Mouse (Mus musculus) 3T3-L1 (cell line): ENCODE data around the gene Zbtb9.
"Not testable (repeated sequence)": the region's sequence is repeated elsewhere in the genome, so short reads cannot be mapped to it uniquely, and the experiment has no call there.

ENCODE experiments used
- DNase-seq: peaks from one replicate; pipeline ENCODE4 v3.0.0-alpha.2; 2015; ENCODE audit warnings: low read depth, low spot score

Gene Zbtb9

DNA sequence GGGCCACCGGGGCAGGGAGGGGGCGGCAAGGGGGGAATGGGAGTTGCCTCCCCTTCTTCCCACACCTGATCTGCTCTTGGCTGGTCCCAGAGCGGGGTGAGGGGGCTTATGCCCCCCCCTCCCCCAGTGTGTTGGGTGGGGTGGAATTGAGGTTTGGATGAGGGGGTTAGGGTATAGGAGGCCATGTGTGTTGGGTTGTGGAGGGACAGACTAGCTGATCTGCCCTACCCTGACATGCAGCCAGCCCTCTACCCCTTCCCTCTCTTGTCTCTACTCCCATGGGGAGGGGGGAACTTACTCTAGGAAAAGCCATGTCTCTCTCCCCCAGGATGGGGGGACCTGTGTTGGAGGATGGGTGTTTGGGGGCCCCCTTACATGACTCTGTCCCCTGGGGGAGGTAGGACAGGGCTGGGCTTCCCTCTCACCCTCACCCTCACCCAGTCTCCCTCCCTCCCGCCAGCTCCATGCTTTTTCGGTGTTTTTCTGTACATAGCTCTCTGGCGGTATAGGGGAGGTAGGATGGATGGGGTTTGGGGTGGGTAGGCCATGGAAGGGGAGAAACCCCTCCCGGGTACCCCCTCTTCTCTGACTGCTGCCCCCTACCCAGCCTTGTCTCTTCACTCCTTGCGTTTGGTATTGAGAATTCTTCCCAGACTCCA lies 1.6 kb upstream of the Zbtb9 start:
- DNase-seq = no peak

DNA sequence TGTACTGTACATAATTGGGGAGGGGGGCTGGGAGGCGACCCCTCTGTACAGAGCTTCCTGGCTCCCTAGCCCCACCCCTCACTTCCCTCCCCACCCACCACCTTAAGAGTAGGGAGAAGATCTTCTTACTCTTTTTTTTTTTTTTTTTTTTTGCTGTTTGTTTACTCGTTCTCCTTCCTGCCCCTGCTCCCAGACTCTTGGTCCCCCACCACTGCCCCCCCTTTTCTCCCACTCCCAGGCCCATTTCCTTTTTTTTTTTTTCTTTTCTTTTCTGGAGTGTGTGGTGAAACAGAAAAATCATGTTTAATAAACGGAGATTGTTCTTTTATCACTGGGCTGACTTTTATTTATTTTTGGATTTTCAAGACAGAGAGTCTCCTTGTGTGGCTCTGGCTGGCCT lies 860 bp upstream of the Zbtb9 start:
- DNase-seq = no peak

DNA sequence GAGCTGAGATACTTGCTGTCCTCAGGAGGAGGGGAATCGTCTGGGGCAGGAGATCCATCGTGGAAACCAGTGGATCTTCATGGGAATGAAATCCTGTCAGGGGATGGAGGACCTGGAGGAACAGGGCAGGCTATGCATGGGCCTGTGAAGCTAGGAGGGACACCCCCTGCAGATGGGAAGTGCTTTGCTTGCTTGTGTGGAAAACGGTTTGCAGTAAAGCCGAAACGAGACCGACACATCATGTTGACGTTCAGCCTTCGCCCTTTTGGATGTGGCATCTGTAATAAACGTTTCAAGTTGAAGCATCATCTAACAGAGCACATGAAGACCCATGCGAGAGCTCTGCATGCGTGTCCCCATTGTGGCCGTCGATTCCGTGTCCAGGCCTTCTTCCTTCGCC lies 1.6 kb downstream of the Zbtb9 start:
- no peak for DNase-seq

DNA sequence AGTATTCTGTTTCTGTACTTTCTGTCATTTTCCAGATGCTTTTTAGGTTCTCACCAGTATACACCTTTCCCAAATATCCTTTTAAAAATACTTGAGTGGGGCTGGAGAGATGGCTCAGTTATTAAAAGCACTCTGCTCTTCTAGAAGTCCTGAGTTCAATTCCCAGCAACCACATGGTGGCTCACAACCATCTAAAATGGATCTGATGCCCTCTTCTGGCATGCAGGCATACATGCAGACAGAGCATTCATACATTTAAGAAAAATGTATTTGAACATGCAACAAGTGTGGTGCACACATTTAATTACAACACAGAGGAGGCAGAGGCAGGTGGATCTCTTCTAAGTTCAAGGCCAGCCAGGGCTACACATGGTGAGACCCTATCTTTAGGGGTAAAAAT lies 2.4 kb downstream of the Zbtb9 start:
- DNase-seq = peak; percentile 50

DNA sequence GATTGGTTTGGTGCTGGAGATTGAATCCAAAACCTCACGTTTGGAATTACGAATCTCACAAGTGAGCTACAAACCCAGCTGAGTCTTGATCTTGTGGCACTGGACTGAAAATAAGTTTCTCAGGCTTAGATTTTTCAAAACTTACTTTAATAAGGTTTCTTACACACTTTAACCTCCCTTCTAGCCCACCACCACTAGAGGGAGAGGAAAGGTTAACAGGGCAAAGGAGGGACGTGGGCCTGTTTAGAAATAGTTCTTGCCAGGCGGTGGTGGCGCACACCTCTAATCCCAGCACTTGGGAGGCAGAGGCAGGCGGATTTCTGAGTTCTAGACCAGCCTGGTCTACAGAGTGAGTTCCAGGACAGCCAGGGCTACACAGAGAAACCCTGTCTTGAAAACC lies 4.4 kb downstream of the Zbtb9 start:
- DNase-seq = not testable (repeated sequence)

DNA sequence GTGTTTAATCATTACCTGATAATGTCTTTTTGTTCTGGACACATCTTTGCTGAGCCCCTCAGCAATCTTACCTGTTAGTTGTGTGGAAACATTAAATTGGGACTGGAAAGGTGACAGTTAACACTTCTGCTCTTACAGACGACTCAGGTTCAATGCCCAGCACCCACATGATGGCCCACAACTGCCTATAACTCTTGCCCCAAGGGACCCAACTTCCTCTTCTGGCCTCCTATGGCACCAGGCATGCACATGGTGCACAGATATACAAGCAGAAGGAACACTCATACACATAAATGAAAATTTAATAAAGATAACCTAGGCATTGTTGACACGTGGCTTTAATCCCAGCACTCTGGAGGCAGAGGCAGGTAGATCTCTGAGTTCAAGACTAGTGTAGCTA lies 6.5 kb downstream of the Zbtb9 start:
- no peak for DNase-seq

DNA sequence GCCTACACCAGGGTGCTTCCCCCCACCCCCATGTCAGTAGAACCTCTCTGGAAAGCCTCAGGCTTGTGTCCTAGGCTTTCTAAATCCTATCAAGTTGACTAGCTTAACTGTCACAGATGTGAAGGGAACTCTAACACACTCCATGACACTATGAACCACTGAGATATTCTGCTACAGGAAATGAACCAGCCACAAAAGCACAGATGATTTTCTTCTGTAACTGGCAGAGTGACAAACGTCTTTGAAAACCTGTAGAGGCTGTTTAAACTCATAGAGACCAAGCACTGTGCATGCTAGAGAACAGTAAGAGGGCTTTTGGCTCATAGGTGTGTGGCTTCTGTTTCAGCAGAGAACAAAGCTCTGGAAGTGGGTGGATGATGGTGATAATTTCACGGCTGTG lies 8.1 kb downstream of the Zbtb9 start:
- no peak for DNase-seq

DNA sequence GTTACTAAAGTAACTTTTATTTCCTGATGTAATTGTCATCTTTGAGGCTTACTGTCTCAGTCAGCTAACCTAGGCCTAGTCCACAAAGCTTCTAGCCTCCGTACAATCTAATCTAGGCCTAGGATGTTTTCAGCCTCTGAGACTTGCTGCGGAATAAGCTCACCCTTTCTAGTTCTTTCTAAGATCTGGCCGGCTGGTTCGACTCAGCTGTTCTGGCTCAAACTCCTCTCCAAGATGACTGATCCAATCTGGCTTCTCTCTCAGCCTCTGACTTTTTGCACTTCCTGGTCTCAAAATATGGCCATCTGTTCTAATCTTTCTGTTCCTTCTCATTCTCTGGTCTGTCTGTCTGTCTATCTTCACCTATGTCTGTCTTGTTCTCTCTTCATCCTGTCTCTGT lies 10.4 kb downstream of the Zbtb9 start:
- DNase-seq = no peak

DNA sequence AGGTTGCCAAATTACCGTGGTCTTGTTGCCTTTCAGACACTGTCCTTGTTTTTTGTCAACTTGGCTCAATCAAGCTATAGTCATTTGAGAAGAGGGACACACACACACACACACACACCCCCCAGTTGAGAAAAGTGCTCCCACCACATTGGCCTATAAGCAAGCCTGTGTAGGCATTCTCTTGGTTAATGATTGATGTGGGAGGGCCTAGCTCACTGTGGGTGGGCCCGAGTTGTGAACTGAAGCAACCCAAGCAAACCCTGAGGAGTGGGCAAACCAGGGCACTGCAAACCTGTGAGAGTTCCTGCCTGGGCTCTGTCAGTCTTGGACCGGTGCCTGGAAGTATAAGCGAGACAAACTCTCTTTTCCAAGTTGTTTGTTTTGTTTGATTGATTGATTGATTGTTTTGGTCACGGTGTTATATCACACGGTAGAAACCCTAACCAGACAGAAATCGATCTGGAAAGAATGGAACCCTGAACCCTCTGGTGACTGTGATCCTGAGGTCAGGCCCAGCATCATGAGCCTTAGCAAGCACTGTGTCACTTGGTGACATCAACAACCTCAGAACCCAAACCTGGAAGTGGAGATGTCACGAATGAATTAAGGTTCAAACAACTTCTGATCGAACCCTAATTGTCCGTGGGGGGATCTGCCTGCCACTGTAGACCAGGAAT lies 12.7 kb downstream of the Zbtb9 start:
- DNase-seq = no peak

DNA sequence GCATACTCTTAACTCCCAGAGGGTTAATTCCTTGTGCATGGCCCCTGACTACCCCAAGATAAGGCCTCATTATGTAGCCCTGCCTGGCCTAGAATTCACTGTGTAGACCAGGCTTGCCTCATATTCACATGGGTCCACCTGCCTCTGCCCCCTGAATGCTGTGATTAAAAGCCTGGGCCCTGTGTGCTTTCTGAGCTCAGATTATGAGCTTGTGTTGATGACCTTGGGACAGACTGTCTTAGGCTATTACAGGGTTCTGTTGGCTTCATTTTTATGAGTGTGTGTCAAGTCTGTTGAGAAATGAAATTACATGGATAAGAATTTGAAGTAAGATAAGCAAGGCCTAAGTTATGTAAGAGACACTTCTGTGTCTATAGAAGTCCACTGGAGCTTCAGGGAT lies 17.6 kb downstream of the Zbtb9 start:
- no peak for DNase-seq

DNA sequence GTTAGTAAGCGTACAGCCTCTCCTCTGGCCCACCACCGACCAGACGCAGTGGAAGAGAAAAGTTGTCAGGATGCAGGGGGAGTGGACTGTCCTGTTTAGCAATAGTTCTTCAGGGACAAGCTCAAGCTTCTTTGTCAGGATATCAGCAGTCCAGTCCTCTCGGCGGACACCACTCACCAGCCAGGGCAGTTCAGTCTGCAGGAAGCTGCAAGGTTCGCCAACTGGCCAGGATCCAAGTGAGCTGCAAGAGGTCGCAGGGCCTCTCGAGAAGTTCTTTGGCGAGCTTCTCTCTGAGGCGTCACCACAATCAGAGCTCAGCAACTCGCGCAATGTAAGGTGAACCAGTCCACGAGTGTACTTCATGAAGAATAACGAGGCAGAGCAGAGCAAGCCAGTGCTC lies 21.4 kb downstream of the Zbtb9 start:
- DNase-seq = no peak

DNA sequence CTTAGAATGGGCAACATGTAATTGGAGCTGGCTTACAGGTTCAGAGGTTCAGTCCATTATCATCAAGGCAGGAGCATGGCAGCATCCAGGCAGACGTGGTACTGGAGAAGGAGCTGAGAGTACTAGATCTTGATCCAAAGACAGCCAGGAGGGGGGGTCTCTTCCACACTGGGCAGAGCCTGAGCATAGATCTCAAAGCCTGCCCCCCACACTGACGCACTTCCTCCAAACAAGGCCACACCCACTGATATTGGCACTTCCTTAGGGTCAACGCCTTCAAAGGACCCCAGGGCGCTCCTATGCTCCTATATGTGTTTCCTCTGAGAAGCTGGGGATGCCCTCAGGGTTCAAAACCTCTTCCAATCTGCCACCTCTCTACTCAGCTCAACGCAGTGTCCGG lies 22.0 kb downstream of the Zbtb9 start:
- no peak for DNase-seq

DNA sequence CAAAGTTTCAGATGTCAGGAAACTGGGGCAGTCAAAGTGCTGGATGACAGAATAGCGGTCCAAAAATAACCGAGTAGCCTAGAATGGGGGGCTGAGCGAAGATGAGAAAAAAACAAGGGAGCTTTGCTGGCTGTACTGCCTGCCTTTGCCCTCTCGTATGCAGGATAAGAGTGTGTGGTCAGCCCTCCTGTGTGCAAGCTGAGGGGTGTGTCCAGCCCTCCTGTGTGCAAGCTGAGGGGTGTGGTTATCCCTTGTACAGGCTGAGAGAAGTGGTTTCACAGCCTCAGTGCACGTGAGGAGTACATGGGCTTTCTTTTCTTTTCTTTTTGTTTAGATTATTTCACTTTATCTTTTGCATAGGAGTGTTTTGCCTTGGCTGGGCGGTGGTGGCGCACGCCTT lies 22.6 kb downstream of the Zbtb9 start:
- no peak for DNase-seq

DNA sequence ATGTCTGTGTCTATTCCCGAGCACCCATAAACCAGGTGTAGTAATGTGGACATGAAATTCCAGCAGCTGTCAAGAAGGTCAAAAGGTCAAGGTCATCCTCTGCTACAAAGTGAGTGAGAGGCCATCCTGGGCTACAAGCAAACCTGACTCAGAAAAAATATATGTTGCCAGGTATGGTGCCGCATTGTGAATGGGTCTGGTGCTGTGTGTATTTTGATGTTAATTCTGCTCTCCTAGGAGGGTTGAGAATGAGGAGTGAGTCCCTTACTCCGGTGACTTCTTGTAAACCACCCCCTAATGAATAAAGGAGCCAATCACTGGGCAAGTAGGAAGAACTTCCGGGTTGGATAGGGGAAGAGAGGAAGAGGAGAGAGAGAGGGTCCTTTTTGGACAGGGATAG lies 24.7 kb downstream of the Zbtb9 start:
- no peak for DNase-seq

DNA sequence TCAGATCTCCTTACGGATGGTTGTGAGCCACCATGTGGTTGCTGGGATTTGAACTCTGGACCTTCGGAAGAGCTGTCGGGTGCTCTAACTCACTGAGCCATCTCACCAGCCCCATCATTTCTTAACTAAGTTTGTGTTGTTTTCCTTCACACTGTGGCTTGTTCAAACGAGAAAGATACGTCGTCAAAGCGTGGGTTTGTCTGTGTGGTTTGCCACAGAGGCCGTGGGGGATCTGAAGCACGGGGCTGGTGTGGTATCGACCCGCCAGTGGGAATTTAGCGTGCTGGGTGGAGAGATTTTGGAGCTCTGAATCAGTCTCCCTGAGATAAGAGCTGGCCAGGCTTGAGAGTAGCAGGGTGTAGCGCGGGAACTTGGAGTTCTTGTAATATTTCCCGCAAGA lies 25.3 kb downstream of the Zbtb9 start:
- no peak for DNase-seq

DNA sequence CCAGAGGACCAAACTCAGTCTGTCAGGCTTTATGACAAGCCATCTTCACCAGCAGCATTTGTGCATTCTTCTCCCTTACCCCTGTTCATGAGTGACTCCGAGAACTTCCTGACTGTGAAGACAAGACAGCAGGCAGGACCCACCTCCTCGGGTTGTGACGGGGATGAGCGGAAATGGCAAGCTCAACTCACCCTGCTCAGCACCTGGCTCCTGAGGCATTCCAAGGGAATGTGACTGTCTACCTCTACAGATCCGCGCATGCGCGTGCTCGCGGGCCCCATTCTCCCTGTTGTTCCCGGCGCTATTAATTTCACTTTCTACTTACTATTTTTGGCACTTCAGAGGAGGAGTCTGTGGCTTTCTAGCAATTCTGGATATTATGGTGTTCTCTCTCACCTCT lies 27.0 kb downstream of the Zbtb9 start:
- no peak for DNase-seq

DNA sequence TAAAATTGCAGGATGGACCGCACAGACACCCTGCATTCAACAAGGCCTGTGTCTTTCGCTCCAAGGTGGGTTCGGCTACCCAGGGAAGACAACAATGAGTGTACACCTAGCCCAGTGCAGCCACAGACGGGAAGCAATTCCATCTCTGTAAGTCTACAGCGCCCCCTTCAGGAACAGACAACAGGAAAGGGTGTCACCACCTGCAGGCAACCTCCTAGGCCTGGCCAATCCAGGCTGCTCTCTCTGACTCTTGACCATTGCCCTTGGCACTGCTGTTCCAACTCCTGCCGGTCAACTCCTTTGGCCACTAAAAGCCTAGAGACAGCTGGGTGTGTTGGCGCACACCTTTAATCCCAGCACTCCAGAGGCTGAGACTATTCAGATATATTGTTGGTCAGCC lies 28.2 kb downstream of the Zbtb9 start:
- peak; percentile 22 for DNase-seq

DNA sequence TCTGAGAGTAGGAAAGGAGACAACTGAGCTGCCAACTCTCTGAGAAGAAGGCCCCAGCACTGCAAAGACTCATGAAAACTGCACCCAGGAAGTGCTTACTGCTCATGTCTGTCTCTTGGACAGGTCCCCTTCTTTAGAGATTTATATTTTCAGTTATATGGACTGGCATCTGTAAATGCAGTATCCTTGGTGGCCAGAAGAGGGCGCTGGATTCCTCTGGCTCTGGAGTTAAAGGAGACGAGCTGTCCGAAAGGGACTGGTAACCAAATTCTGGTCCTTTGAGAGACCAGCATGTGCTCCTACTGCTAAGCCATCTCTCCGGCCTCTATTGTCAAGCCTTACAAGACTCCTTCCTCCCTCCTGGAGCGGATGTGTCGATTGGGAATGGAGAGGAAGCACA lies 28.9 kb downstream of the Zbtb9 start:
- DNase-seq = peak; percentile 14

DNA sequence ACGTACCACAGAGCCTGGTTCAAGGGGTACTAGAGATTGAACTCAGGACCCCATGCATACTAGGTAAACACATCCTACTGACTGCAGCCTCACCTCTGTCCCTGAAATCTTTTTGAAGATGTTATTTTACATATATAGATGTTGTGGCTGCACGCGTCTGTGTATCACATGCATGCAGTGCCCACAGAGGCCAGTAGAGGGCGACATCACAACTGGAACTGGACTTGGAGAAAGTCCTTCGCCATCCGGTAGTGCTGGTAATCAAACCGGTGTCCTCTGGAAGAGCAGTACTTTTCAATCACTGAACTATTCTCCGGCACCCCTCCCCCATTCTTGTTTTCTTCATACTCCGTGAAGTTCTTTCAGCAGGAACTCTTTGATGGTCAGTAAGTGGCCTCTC lies 31.5 kb downstream of the Zbtb9 start:
- DNase-seq = peak; percentile 37

DNA sequence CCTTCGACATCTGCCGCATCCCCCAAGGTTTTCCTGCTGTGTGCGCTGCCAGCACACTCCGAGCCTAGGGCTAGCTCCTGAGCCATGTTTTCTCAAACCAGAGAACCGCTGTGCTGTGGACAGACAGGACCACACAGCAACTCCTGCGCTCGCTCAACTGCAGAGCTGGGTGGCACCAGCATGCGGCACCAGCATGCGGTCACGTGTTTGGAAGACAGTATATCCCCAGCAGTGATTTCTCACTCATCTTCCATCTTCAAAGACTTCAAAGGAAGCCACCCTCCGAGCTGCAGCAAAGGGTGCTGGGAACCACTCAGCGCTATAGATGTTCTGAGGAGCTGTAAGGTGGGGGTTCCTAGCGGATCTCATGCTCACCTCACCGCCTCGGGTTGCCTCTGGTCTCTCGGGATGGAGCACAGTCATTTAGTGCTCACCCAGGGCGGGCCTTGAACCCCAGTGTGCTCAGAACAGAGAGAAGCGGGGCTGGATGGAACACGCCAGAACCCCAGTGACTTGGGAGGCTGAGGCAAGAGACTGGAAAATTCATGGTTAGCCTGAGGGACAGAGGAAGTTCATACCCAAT lies 32.0 kb downstream of the Zbtb9 start:
- no peak for DNase-seq

DNA sequence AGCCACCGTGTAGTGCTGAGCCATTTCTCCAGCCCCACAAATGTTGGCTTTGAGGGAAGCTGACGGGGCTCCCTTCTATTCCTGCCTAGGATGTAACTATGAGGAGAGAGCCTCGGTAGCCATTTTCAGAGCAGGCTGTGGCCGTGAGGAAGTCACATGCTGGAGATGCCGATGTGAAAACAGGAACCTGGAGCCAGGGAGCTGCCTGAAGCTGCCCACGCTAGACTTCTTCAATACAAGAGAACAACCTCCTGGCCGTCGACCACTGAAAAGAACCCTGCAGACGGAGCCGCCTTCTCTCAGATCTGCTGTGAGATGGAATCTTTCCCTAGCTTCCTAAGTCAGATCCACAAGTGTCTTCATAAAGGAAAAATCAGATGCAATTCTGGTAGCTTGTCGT lies 32.7 kb downstream of the Zbtb9 start:
- DNase-seq = no peak

DNA sequence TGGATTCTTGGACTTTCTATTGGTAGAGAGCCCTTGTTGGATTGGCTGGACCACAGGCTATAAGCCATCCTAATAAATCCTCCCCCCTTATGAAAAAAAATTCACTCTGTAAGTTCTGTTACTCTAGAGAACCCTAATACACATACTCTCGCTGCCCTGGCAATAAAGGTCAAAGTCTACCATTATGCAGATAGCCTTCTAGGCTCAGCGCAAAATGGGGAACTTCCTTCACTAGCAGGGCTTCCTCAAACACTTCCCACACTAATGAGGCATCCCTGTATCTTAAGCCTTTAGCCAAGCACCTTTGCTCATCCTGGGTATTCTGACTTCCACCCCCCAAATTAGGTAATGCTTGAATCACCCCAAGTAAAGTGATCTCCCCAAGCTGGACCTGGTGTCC lies 35.3 kb downstream of the Zbtb9 start:
- DNase-seq = no peak

DNA sequence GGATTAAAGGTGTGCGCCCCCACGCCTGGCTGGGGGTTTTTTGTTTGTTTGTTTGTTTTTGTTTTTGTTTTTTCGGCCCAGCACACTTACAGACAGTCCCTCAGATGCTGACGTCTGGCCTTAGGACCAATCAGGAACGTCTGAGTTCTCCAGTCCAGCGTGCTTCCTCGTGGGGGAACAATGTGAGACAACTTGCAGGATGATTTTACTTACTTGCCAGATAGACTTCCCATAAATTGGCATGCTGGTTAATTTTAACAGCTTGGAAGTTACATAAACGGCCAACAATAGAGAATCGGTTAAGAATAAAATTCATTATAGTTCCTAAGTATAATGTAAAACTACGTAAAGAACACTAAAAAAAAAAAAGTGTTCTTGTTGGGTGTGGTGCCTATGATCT lies 38.2 kb downstream of the Zbtb9 start:
- DNase-seq = no peak
